Comparison of ENCODE assay signal across 23 mouse cellular contexts in the genomic region with DNA sequence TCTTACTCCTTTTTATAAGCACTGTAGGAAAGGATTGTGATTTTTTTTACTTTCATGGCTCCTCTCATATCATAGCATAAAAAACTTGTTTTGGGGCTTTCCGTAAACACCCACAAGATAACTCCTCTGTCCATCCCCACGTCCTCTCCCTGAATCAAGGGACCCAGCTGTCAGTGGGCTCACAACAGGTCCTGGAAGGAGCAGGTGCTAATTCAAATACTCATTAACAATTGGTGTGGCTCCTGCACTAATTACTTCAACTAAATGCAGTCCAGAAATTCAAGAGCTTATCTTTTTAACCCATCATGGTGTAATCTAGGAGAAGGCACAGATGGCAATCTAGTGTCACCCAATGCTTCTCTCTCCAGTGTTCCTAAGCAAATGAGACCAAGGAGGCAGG. TPM values are rescaled to one million over a fixed set of nuclear protein-coding genes. Genes with fewer than 3 reads are reported as not detected.
A peak's percentile ranks its signal among the peaks of the same experiment; 100 is the strongest.
DNase-seq lines count a peak whose midpoint lies in the region; ATAC-seq and TF ChIP-seq lines count a peak whose summit lies in the region.
"Had no signal": no experiment of that assay in that cellular context is flagged by ENCODE, and none has a peak within 500 bp of the region (broad histone marks: within the 10 kb centered on the region; RNA-seq: fewer than 3 reads in every experiment).

No protein-coding gene starts in this region.

- no peak overlapping the region for H3K4me3 ChIP-seq in forebrain, embryonic 12.5 days (replicated peaks)
- H3K4me3 ChIP-seq in forebrain, embryonic 15.5 days: no peak overlapping the region
- no peak overlapping the region for H3K4me3 ChIP-seq in hindbrain, postnatal 0 days (ENCODE audit: low read length)
- H3K4me3 ChIP-seq in hindbrain, embryonic 13.5 days: no peak overlapping the region
- H3K4me3 ChIP-seq in neural tube, embryonic 12.5 days: no peak overlapping the region
- H3K4me3 ChIP-seq in neural tube, embryonic 15.5 days (replicated peaks): no peak overlapping the region
- H3K4me3 ChIP-seq: embryonic facial prominence, embryonic 15.5 days; erythroblast, embryonic 14.5 days; heart, embryonic 10.5 days; intestine, embryonic 15.5 days had no signal

- DNase-seq in hindbrain, postnatal 0 days (ENCODE audit: low spot score): peak; percentile 14
- DNase-seq: adrenal gland, postnatal 14 days; cerebellum, adult 2 months; embryo, embryonic 11 days; gastrocnemius, postnatal 10 days; heart, adult 18-20 months; heart, postnatal 10 days; heart, postnatal 4 days had no signal

- H3K27me3 ChIP-seq in forebrain, embryonic 12.5 days: no peaks in the 10 kb centered on the region
- no peaks in the 10 kb centered on the region for H3K27me3 ChIP-seq in forebrain, embryonic 15.5 days
- no peaks in the 10 kb centered on the region for H3K27me3 ChIP-seq in hindbrain, postnatal 0 days (ENCODE audit: insufficient read depth, low read length)
- no peaks in the 10 kb centered on the region for H3K27me3 ChIP-seq in hindbrain, embryonic 13.5 days
- no peaks in the 10 kb centered on the region for H3K27me3 ChIP-seq in neural tube, embryonic 12.5 days (replicated peaks)
- no peaks in the 10 kb centered on the region for H3K27me3 ChIP-seq in neural tube, embryonic 15.5 days (replicated peaks)
- H3K27me3 ChIP-seq: CH12.LX; embryonic facial prominence, embryonic 15.5 days; intestine, embryonic 15.5 days; Patski had no signal

- no peaks in the 10 kb centered on the region for H3K36me3 ChIP-seq in forebrain, embryonic 12.5 days (replicated peaks)
- H3K36me3 ChIP-seq in forebrain, embryonic 15.5 days: no peaks in the 10 kb centered on the region
- no peaks in the 10 kb centered on the region for H3K36me3 ChIP-seq in hindbrain, postnatal 0 days (ENCODE audit: insufficient read depth, low read length)
- H3K36me3 ChIP-seq in hindbrain, embryonic 13.5 days: no peaks in the 10 kb centered on the region
- no peaks in the 10 kb centered on the region for H3K36me3 ChIP-seq in neural tube, embryonic 12.5 days
- no peaks in the 10 kb centered on the region for H3K36me3 ChIP-seq in neural tube, embryonic 15.5 days
- H3K36me3 ChIP-seq: embryonic facial prominence, embryonic 15.5 days; heart, embryonic 10.5 days; intestine, embryonic 15.5 days had no signal

- no peaks in the 10 kb centered on the region for H3K9me3 ChIP-seq in forebrain, embryonic 12.5 days
- H3K9me3 ChIP-seq in forebrain, embryonic 15.5 days: no peaks in the 10 kb centered on the region
- H3K9me3 ChIP-seq in hindbrain, postnatal 0 days (ENCODE audit: low read length): no peaks in the 10 kb centered on the region
- H3K9me3 ChIP-seq in hindbrain, embryonic 13.5 days: no peaks in the 10 kb centered on the region
- no peaks in the 10 kb centered on the region for H3K9me3 ChIP-seq in neural tube, embryonic 12.5 days
- H3K9me3 ChIP-seq in neural tube, embryonic 15.5 days (replicated peaks): no peaks in the 10 kb centered on the region
- H3K9me3 ChIP-seq: embryonic facial prominence, embryonic 15.5 days; heart, embryonic 10.5 days; intestine, embryonic 15.5 days had no signal

- ATAC-seq in forebrain, embryonic 12.5 days (ENCODE audit: low FRiP score): 0 out of 2 replicates have a peak, but pooled peaks have one; percentile 44
- no peak for ATAC-seq in forebrain, embryonic 15.5 days (replicated peaks)
- peak; percentile 58; the same call in 1 of the 2 replicates for ATAC-seq in hindbrain, postnatal 0 days
- ATAC-seq in hindbrain, embryonic 13.5 days (ENCODE audit: low FRiP score): no peak
- ATAC-seq in neural tube, embryonic 12.5 days (ENCODE audit: low FRiP score, low read depth): peak; percentile 66
- ATAC-seq in neural tube, embryonic 15.5 days (ENCODE audit: low FRiP score): no peak
- ATAC-seq: activated CD4-positive, CD25-positive, alpha-beta regulatory T cell, adult 4 months; forebrain, embryonic 16.5 days; intestine, embryonic 15.5 days; Patski had no signal

- WGBS in forebrain, embryonic 12.5 days: 77% methylated on average over 2 of the region's 2 CpGs
- WGBS in forebrain, embryonic 15.5 days: 38% methylated on average over 2 of the region's 2 CpGs
- WGBS in hindbrain, postnatal 0 days: 51% methylated on average over 2 of the region's 2 CpGs
- 50% methylated on average over 2 of the region's 2 CpGs for WGBS in hindbrain, embryonic 13.5 days
- WGBS in neural tube, embryonic 12.5 days: 67% methylated on average over 2 of the region's 2 CpGs
- WGBS in neural tube, embryonic 15.5 days: 54% methylated on average over 2 of the region's 2 CpGs

- no peak overlapping the region for H3K9ac ChIP-seq in forebrain, embryonic 12.5 days
- no peak overlapping the region for H3K9ac ChIP-seq in forebrain, embryonic 15.5 days (replicated peaks)
- no peak overlapping the region for H3K9ac ChIP-seq in hindbrain, postnatal 0 days (replicated peaks; ENCODE audit: low read length)
- no peak overlapping the region for H3K9ac ChIP-seq in hindbrain, embryonic 13.5 days
- H3K9ac ChIP-seq in neural tube, embryonic 12.5 days: no peak overlapping the region
- no peak overlapping the region for H3K9ac ChIP-seq in neural tube, embryonic 15.5 days (replicated peaks)
- H3K9ac ChIP-seq: embryonic facial prominence, embryonic 15.5 days; intestine, embryonic 15.5 days had no signal

- no peak overlapping the region for H3K4me2 ChIP-seq in forebrain, embryonic 12.5 days
- no peak overlapping the region for H3K4me2 ChIP-seq in forebrain, embryonic 15.5 days (replicated peaks)
- no peak overlapping the region for H3K4me2 ChIP-seq in hindbrain, postnatal 0 days (ENCODE audit: low read depth, low read length)
- no peak overlapping the region for H3K4me2 ChIP-seq in hindbrain, embryonic 13.5 days
- H3K4me2 ChIP-seq in neural tube, embryonic 12.5 days (replicated peaks): no peak overlapping the region
- H3K4me2 ChIP-seq in neural tube, embryonic 15.5 days: no peak overlapping the region
- H3K4me2 ChIP-seq: embryonic facial prominence, embryonic 15.5 days; intestine, embryonic 15.5 days had no signal

- TF ChIP-seq CTCF in hindbrain, postnatal 0 days (IDR thresholded peaks at IDR 0.05; ENCODE audit: low read depth): no peak

- no peak overlapping the region for H3K27ac ChIP-seq in forebrain, embryonic 12.5 days
- no peak overlapping the region for H3K27ac ChIP-seq in forebrain, embryonic 15.5 days (replicated peaks)
- H3K27ac ChIP-seq in hindbrain, postnatal 0 days: no peak overlapping the region
- no peak overlapping the region for H3K27ac ChIP-seq in hindbrain, embryonic 13.5 days
- H3K27ac ChIP-seq in neural tube, embryonic 12.5 days: no peak overlapping the region
- H3K27ac ChIP-seq in neural tube, embryonic 15.5 days (replicated peaks): no peak overlapping the region
- H3K27ac ChIP-seq: embryonic facial prominence, embryonic 15.5 days; heart, embryonic 10.5 days; intestine, embryonic 15.5 days had no signal

- H3K4me1 ChIP-seq in forebrain, embryonic 12.5 days: no peaks in the 10 kb centered on the region
- H3K4me1 ChIP-seq in forebrain, embryonic 15.5 days: no peaks in the 10 kb centered on the region
- H3K4me1 ChIP-seq in hindbrain, postnatal 0 days (ENCODE audit: insufficient read depth, low read length): no peaks in the 10 kb centered on the region
- no peaks in the 10 kb centered on the region for H3K4me1 ChIP-seq in hindbrain, embryonic 13.5 days (replicated peaks)
- no peaks in the 10 kb centered on the region for H3K4me1 ChIP-seq in neural tube, embryonic 12.5 days
- H3K4me1 ChIP-seq in neural tube, embryonic 15.5 days: no peaks in the 10 kb centered on the region
- H3K4me1 ChIP-seq: embryonic facial prominence, embryonic 15.5 days; heart, embryonic 10.5 days; intestine, embryonic 15.5 days had no signal

RNA-seq across cellular contexts. Expression of gene Elavl4, which starts 8.9 kb away (rescaled TPM):
- polyA plus RNA-seq in forebrain, embryonic 12.5 days (2016; fragmentation: Nextera tagmentation; extraction: Ambion mirVana): 185 and 220 TPM in 2 replicates
- polyA plus RNA-seq in forebrain, embryonic 15.5 days (2015; fragmentation: Nextera tagmentation; extraction: Ambion mirVana): 261 and 274 TPM in 2 replicates
- total RNA-seq in hindbrain, postnatal 0 days (2014; rRNA removed): 93.8 and 132 TPM in 2 replicates
- 219 and 236 TPM in 2 replicates for polyA plus RNA-seq in hindbrain, postnatal 0 days (2015; fragmentation: Nextera tagmentation; extraction: Ambion mirVana)
- polyA plus RNA-seq in hindbrain, embryonic 13.5 days (2015; fragmentation: Nextera tagmentation; extraction: Ambion mirVana): 394 and 401 TPM in 2 replicates
- 386 and 453 TPM in 2 replicates for polyA plus RNA-seq in neural tube, embryonic 12.5 days (2016; fragmentation: Nextera tagmentation; extraction: Ambion mirVana)
- 304 and 344 TPM in 2 replicates for polyA plus RNA-seq in neural tube, embryonic 15.5 days (2015; fragmentation: Nextera tagmentation; extraction: Ambion mirVana)
- total RNA-seq: CH12.LX; common myeloid progenitor, adult 5-6 weeks had no signal
- polyA plus RNA-seq: erythroblast, embryonic 14.5 days had no signal

RNA-seq across cellular contexts. Expression of gene Agbl4, which starts 36.9 kb away (rescaled TPM):
- 1.3 and 1.9 TPM in 2 replicates for polyA plus RNA-seq in forebrain, embryonic 12.5 days (2016; fragmentation: Nextera tagmentation; extraction: Ambion mirVana)
- 1.7 and 1.9 TPM in 2 replicates for polyA plus RNA-seq in forebrain, embryonic 15.5 days (2015; fragmentation: Nextera tagmentation; extraction: Ambion mirVana)
- 2.8 and 4.2 TPM in 2 replicates for total RNA-seq in hindbrain, postnatal 0 days (2014; rRNA removed)
- 3.9 TPM in 2 replicates for polyA plus RNA-seq in hindbrain, postnatal 0 days (2015; fragmentation: Nextera tagmentation; extraction: Ambion mirVana)
- 1.4 and 2.1 TPM in 2 replicates for polyA plus RNA-seq in hindbrain, embryonic 13.5 days (2015; fragmentation: Nextera tagmentation; extraction: Ambion mirVana)
- 1.5 TPM in 2 replicates for polyA plus RNA-seq in neural tube, embryonic 12.5 days (2016; fragmentation: Nextera tagmentation; extraction: Ambion mirVana)
- polyA plus RNA-seq in neural tube, embryonic 15.5 days (2015; fragmentation: Nextera tagmentation; extraction: Ambion mirVana): 2.3 and 2.7 TPM in 2 replicates
- total RNA-seq: CH12.LX; common myeloid progenitor, adult 5-6 weeks; gastrocnemius, postnatal 4 days had no signal
- polyA plus RNA-seq: activated CD4-positive, CD25-positive, alpha-beta regulatory T cell, adult 4 months; erythroblast, embryonic 14.5 days had no signal

Comparison
In these comparisons a context has a peak if more than half of its experiments do, and no peak if none do; other contexts are left out.
1. ATAC-seq: peak in forebrain, embryonic 12.5 days (single experiment), hindbrain, postnatal 0 days (single experiment) and neural tube, embryonic 12.5 days (single experiment); none in forebrain, embryonic 15.5 days (single experiment), hindbrain, embryonic 13.5 days (single experiment) and neural tube, embryonic 15.5 days (single experiment).